Comparison of ENCODE assay signal across 32 mouse cellular contexts in genomic region chr4:142008206-142008605, GRCm38 (mm10). TPM values are rescaled to one million over a fixed set of nuclear protein-coding genes. Genes with fewer than 3 reads are reported as not detected.
A peak's percentile ranks its signal among the peaks of the same experiment; 100 is the strongest.
DNase-seq lines count a peak whose midpoint lies in the region; ATAC-seq and TF ChIP-seq lines count a peak whose summit lies in the region.
"Had no signal": no experiment of that assay in that cellular context is flagged by ENCODE, and none has a peak within 500 bp of the region (broad histone marks: within the 10 kb centered on the region; RNA-seq: fewer than 3 reads in every experiment).

No protein-coding gene starts in this region.

- peak; percentile 69 for DNase-seq in forelimb bud, embryonic 11.5 days (ENCODE audit: low read depth, low spot score)
- peak; percentile 39 for DNase-seq in hindlimb bud, embryonic 11.5 days (ENCODE audit: extremely low spot score, low read depth, low spot score)
- DNase-seq in forebrain, postnatal 0 days: no peak
- no peak for DNase-seq in lung, adult 18-20 months
- no peak for DNase-seq in adrenal gland, postnatal 36 days
- DNase-seq in kidney, postnatal 36 days: no peak
- DNase-seq: adrenal gland, adult 2 months; adrenal gland, postnatal 14 days; cerebellum, adult 11-12 months; cerebellum, adult 8-10 months; cerebellum, postnatal 10 days; cerebellum, postnatal 36 days; embryo, embryonic 11 days; gastrocnemius, postnatal 10 days; gastrocnemius, postnatal 36 days; heart, adult 2 months; heart, postnatal 36 days had no signal

- no peak for ATAC-seq in intestine, postnatal 0 days
- ATAC-seq in stomach, embryonic 15.5 days (ENCODE audit: insufficient read depth, low FRiP score, low read depth): peak; percentile 38; the same call in 1 of the 2 replicates
- ATAC-seq in forebrain, postnatal 0 days: no peak
- ATAC-seq: CD4-positive, CD25-positive, alpha-beta regulatory T cell, adult 4 months; hindbrain, embryonic 16.5 days had no signal

- H3K4me3 ChIP-seq in intestine, postnatal 0 days (ENCODE audit: low read depth, low read length): no peak overlapping the region
- no peak overlapping the region for H3K4me3 ChIP-seq in stomach, embryonic 15.5 days (replicated peaks)
- no peak overlapping the region for H3K4me3 ChIP-seq in forebrain, postnatal 0 days (ENCODE audit: low read depth, low read length)
- H3K4me3 ChIP-seq: embryonic facial prominence, embryonic 10.5 days; embryonic facial prominence, embryonic 13.5 days; erythroblast, embryonic 14.5 days; forebrain, embryonic 12.5 days; heart, adult 2 months; heart, embryonic 10.5 days; heart, embryonic 13.5 days; hindbrain, embryonic 10.5 days; hindbrain, embryonic 13.5 days had no signal

- WGBS in intestine, postnatal 0 days: 42% methylated on average over 11 of the region's 11 CpGs
- 66% methylated on average over 11 of the region's 11 CpGs for WGBS in stomach, embryonic 15.5 days
- 55% methylated on average over 11 of the region's 11 CpGs for WGBS in forebrain, postnatal 0 days

- no peaks in the 10 kb centered on the region for H3K36me3 ChIP-seq in intestine, postnatal 0 days (ENCODE audit: control insufficient read depth, insufficient read depth)
- H3K36me3 ChIP-seq in stomach, embryonic 15.5 days: no peaks in the 10 kb centered on the region
- H3K36me3 ChIP-seq in forebrain, postnatal 0 days (ENCODE audit: insufficient read depth): no peaks in the 10 kb centered on the region
- H3K36me3 ChIP-seq: embryonic facial prominence, embryonic 10.5 days; embryonic facial prominence, embryonic 13.5 days; forebrain, embryonic 12.5 days; heart, embryonic 10.5 days; heart, embryonic 13.5 days; hindbrain, embryonic 10.5 days; hindbrain, embryonic 13.5 days had no signal

- H3K27ac ChIP-seq in intestine, postnatal 0 days (ENCODE audit: low read depth, low read length): peak overlapping the region; percentile 0; the same call in 1 of the 2 replicates
- H3K27ac ChIP-seq in stomach, embryonic 15.5 days: no peak overlapping the region
- no peak overlapping the region for H3K27ac ChIP-seq in forebrain, postnatal 0 days (ENCODE audit: low read depth, low read length)
- H3K27ac ChIP-seq: embryonic facial prominence, embryonic 10.5 days; embryonic facial prominence, embryonic 13.5 days; forebrain, embryonic 12.5 days; heart, adult 2 months; heart, embryonic 10.5 days; heart, embryonic 13.5 days; hindbrain, embryonic 10.5 days; hindbrain, embryonic 13.5 days had no signal

- H3K4me1 ChIP-seq in intestine, postnatal 0 days (replicated peaks; ENCODE audit: control insufficient read depth, insufficient read depth, low read length): peaks cover 5% of the 10 kb centered on the region; the same call in 1 of the 2 replicates
- H3K4me1 ChIP-seq in stomach, embryonic 15.5 days: no peaks in the 10 kb centered on the region
- peaks cover 5% of the 10 kb centered on the region; the same call in 1 of the 2 replicates for H3K4me1 ChIP-seq in forebrain, postnatal 0 days (ENCODE audit: insufficient read depth)

- no peaks in the 10 kb centered on the region for H3K27me3 ChIP-seq in intestine, postnatal 0 days (replicated peaks; ENCODE audit: control insufficient read depth, insufficient read depth, low read length)
- no peaks in the 10 kb centered on the region for H3K27me3 ChIP-seq in stomach, embryonic 15.5 days (replicated peaks)
- no peaks in the 10 kb centered on the region for H3K27me3 ChIP-seq in forebrain, postnatal 0 days (ENCODE audit: insufficient read depth, low read length)

- no peak overlapping the region for H3K9ac ChIP-seq in intestine, postnatal 0 days (ENCODE audit: low read depth, low read length)
- H3K9ac ChIP-seq in stomach, embryonic 15.5 days: no peak overlapping the region
- H3K9ac ChIP-seq in forebrain, postnatal 0 days: no peak overlapping the region
- H3K9ac ChIP-seq: embryonic facial prominence, embryonic 13.5 days; forebrain, embryonic 12.5 days; heart, embryonic 13.5 days; hindbrain, embryonic 13.5 days had no signal

- no peak overlapping the region for H3K4me2 ChIP-seq in intestine, postnatal 0 days (replicated peaks; ENCODE audit: low read depth)
- no peak overlapping the region for H3K4me2 ChIP-seq in stomach, embryonic 15.5 days
- H3K4me2 ChIP-seq in forebrain, postnatal 0 days (ENCODE audit: low read depth): no peak overlapping the region
- H3K4me2 ChIP-seq: embryonic facial prominence, embryonic 13.5 days; forebrain, embryonic 12.5 days; heart, embryonic 13.5 days; hindbrain, embryonic 13.5 days had no signal

- no peak for TF ChIP-seq CTCF in intestine, postnatal 0 days (IDR thresholded peaks at IDR 0.05; ENCODE audit: low read depth)
- no peak for TF ChIP-seq CTCF in forebrain, postnatal 0 days (IDR thresholded peaks at IDR 0.05; ENCODE audit: low read depth)

- no peaks in the 10 kb centered on the region for H3K9me3 ChIP-seq in intestine, postnatal 0 days (ENCODE audit: control insufficient read depth)
- no peaks in the 10 kb centered on the region for H3K9me3 ChIP-seq in stomach, embryonic 15.5 days
- no peaks in the 10 kb centered on the region for H3K9me3 ChIP-seq in forebrain, postnatal 0 days (ENCODE audit: low read length)
- H3K9me3 ChIP-seq: embryonic facial prominence, embryonic 10.5 days; embryonic facial prominence, embryonic 13.5 days; forebrain, embryonic 12.5 days; heart, embryonic 10.5 days; heart, embryonic 13.5 days; hindbrain, embryonic 10.5 days; hindbrain, embryonic 13.5 days had no signal

RNA-seq across cellular contexts. Expression of gene Fhad1, which starts 6.7 kb away (rescaled TPM):
- 1.2 and 1.4 TPM in 2 replicates for polyA plus RNA-seq in intestine, postnatal 0 days (2015; fragmentation: Nextera tagmentation; extraction: Ambion mirVana)
- 2.0 and 2.7 TPM in 2 replicates for polyA plus RNA-seq in stomach, embryonic 15.5 days (2015; fragmentation: Nextera tagmentation; extraction: Ambion mirVana)
- total RNA-seq in forebrain, postnatal 0 days (2014; rRNA removed): 2.0 and 3.9 TPM in 2 replicates
- 3.5 and 4.6 TPM in 2 replicates for polyA plus RNA-seq in forebrain, postnatal 0 days (2015; fragmentation: Nextera tagmentation; extraction: Ambion mirVana)
- under 1 TPM; 0.66 to 0.79 TPM for total RNA-seq in adrenal gland, postnatal 36 days (2021)
- total RNA-seq: gastrocnemius, adult 18-20 months; granulocyte monocyte progenitor cell, adult 5-6 weeks; heart, postnatal 36 days; MEL had no signal
- polyA plus RNA-seq: erythroblast, embryonic 14.5 days had no signal

Comparison
In these comparisons a context has a peak if more than half of its experiments do, and no peak if none do; other contexts are left out.
1. DNase-seq: peak in forelimb bud, embryonic 11.5 days (single experiment) and hindlimb bud, embryonic 11.5 days (single experiment); none in forebrain, postnatal 0 days (single experiment), lung, adult 18-20 months (0 of 2), adrenal gland, postnatal 36 days (0 of 2) and kidney, postnatal 36 days (0 of 2).